Mouse (Mus musculus) granulocyte monocyte progenitor cell, adult 5-6 weeks (primary cell): ENCODE results near the gene Glod4. TPM values are rescaled to one million over a fixed set of nuclear protein-coding genes. Genes with fewer than 3 reads are reported as not detected.
A peak's percentile ranks its signal among the peaks of the same experiment; 100 is the strongest.

Experiments
- ATAC-seq: replicated peaks from 2 replicates; pipeline ENCODE4 v1.8.0; 2016; ENCODE audit warnings: mild to moderate bottlenecking, moderate TSS enrichment, inconsistent platforms; ENCODE audit not compliant: poor library complexity, severe bottlenecking
- total RNA-seq, 2 experiments: library from RNA; stranded (forward) in 1 of 2; stranded (reverse) in 1 of 2; fragments of 200-712, 200-1000 nt in 1 of 2; fragments of >200 nt in 1 of 2; fragmentation: Nextera tagmentation in 1 of 2; gene quantifications; 2 replicates each; pipeline ENCODE4 v1.2.3; 2014 to 2017

The Glod4 gene
- total RNA-seq (2014; fragmentation: Nextera tagmentation): 69.2 and 126 TPM in 2 replicates
- 302 and 358 TPM in 2 replicates for total RNA-seq (2017)

DNA sequence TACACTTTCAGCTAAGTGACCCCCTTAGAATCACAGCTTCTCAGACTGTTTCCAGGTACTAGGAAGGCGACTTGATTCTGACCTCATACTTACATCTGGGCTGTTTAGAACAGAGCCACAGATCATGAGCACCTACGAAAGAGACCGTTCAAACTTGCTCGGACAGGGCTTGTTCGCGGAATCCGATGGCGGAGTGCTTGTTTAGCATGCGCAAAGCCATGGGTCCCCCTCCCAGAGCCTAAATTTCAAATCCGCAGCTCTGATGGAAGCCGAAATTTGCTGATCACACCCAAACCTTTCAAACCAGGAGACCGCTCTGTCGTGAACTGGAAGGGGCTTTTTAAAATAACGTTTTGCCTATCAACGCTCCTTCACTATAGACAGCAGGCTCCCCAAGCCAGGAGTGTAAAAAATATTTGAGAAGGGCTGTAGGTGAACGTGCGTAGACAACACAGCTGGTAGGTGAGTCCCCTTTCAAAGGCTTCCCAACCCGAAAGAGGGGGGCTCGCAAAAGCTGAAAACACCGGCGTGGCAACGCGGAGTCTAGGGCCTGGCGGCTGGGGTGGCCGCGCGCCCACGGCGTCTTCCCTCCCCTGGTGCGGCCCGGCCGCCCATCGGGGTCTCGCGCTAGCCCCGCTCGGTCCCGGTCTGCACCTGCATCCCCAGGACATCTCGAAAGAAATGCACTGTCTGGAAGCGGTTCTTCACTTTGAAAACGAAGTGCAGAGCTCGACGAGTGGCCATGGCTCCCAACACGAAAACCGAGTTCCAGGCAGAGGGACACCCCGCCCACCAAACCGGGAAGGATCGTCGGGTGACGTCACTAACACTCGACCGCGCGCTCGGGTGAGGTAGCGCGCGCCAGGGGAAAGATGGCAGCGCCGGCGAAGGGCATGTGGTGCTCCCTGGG, at the start of gene Glod4, which contains the start of gene Mrm3:
Gene Glod4 (minus strand): TSS at position 825 of the 910 bp plus-strand sequence.
Gene Mrm3 (plus strand): TSS at position 815 of the 910 bp plus-strand sequence.
- peak; percentile 97 for ATAC-seq

DNA sequence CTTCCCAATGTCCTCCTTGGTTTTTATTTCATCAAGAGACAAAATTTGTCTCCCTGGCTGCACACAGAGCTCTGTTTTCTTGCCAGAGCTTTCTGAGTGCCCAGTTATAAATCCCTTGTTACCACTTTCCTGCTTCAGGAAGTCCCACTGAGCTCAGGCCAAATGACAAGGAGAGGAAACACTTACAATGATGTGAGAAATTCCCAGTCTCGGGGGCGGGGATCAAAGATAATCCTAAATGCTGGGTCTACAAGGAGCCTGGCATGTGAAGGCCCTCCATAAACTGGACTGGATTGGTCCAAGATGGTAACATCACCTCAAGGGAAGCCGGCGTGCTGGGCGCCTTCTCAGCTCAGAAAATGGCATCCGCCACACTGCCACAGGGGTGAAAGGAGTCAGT, 49.3 kb upstream of the Glod4 start:
- ATAC-seq: no peak

DNA sequence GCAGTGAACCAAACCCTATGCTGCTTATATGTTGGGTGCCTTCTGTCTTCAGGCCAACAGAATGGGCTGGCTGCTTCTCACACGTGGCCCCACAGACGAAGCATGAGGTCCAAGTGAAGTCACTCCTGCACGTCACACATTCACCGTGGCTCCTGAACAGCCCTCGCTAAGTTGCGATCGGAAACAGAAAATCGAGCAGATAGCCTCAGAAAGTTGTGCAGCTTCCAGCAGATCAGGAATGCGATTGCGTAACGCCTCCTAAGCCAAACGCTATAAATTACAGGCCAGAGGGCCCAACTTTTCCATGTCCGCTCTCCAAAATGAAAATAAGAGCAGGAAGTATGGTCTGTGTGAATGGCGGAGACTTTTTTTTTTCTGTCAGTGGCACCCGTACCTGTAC, 48.9 kb upstream of the Glod4 start:
- no peak for ATAC-seq

DNA sequence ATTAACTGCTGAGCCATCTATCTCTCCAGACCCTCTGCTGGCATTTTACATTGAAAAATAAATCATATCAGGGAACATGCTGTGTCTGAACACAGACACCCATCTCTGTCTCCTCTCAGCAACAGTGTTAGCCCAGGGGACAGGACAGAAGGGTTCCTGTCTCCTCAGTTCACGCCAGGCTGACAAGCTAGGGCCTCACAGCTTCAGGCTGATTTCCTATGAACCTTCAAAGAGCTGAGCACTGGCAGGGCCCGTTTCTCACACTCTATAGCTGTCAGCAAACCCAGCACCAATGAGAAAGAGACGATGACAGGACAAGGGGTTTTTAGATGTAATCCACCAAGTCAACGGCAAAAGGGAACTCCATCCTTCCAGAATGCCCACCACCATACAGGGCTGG, 48.4 kb upstream of the Glod4 start:
- no peak for ATAC-seq

DNA sequence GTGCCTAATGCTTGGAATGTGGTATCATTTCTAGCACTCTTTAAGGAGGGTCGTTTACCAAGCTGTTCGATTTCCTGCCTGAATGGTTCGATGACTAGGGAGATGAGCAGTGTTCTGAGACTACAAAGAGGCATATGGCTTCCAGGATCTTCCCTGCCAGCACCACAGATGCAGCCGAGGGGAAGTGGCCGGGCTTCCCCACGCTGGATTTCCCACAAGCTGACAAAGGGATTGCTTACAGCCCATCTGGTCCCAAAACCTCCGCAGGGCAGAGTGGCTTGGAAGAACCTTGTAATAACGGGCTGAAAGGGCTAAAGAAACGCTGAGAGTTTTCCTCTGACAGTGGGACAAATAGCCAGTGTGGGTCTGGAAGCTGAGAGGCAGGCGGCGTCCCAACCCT, 46.8 kb upstream of the Glod4 start:
- no peak for ATAC-seq

DNA sequence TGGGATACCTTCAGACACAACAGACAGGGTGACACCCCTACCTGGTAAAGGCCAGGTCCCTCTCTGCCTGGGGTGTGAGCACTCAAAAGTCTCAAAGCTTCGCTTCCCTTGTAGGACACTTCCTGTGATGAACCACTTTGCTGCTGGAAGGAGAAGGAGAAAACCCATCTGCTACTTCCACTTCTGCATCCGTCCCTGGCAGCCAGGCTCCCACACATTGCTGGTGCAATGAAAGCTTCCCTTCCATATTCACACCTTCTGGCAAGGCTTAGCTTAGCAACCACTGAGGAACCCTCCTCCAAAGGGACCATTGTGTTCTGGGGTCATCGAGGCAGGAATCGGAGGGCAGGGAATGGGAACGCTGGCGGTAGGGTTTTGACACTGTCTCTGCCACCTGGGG, 45.1 kb upstream of the Glod4 start:
- peak; percentile 86 for ATAC-seq

DNA sequence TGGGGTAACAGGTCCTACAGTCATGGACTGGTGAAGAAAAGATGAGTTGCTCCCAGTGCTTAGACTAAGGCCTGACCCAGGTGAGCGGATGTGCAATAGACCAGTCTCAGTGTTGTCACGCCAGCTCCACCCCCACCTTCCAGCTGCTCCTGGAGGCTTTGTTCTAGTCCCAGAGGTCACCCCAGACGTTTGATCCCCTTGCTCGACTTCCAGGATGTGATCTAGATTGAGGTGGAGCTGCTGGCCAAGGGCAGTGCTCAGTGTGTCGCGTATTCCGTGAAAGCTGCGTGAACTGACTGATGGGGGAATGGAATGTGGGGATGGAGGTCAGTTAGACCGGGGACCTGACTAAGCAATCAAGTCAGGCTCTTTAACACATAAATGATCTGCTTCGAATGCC, 43.8 kb upstream of the Glod4 start:
- ATAC-seq: no peak

DNA sequence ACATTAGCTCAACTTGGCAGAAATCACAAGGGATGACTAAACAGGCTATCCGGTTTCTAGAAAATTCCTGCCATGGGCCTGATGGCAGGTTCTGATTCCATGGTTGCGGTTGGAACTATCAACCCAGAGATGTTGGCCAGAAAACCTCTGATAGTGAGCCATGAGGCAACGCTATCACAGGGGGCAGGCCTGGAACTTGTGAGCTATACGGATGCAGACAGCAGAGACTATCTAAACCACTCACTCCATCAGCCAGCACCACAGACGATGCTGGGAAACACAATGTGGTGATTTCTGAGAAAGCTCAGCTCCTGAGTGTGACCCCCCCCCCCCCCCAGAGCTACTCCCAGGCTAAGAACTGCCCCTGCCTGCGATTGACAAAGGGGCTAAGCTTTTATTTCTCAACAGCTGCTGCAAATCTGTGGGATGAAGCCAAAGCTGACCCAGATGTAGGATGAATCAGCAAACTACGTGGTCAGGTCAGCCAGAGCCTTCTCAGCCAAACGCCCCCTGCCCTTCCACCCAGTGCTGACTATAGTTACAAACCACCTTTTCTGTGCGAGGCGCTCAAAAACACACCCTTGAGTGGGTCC, 43.1 kb upstream of the Glod4 start:
- ATAC-seq: no peak

DNA sequence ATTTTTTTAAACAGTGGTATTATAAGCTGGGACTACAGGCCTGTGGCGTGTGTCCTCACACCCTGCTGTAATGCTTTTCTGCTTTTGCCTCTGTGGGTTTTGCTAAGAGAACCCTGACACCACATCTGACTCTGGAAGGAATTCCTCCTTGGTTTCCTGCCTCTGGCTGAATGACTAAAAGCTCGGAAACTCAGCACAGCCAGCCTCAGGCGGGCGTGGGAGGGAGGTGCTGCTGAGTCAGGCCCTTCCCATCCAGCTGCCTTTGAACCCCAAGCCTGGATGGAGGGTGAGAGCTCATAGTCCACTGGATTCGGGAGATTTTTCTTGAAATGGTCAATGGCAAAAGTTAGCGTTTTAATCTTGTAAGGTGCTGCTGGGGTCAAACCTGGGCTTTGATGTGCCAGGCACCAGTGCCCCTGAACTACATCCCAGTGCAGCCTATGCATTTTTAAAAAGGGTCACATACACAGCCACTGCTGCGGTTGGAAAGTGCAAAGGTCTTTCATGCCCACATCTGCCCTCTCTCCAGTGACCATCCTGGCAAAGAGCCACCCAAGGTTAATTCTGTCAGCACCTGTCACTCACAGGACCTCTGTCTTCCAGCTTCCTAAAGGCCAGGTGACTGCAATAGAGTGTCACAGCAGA, 42.0 kb upstream of the Glod4 start:
- no peak for ATAC-seq

DNA sequence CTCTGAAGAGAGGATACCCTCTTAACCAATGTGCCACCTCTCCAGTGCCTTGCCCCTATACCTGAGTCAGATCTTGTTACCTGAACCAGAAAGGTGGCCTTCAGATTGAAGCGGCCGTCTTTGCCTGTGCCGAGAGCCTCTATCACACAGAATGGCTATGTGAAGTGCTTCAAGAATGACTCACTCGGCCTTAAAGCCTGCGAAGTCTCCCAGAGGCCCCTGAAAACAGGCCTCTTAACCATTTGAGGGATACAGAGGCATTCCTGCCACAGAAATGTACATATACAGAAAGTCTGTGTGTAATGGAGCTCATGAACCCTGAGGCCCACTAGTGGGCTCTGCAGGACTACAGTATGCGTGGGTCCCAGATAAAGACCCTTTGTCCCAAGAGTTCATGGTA, 40.3 kb upstream of the Glod4 start:
- no peak for ATAC-seq

DNA sequence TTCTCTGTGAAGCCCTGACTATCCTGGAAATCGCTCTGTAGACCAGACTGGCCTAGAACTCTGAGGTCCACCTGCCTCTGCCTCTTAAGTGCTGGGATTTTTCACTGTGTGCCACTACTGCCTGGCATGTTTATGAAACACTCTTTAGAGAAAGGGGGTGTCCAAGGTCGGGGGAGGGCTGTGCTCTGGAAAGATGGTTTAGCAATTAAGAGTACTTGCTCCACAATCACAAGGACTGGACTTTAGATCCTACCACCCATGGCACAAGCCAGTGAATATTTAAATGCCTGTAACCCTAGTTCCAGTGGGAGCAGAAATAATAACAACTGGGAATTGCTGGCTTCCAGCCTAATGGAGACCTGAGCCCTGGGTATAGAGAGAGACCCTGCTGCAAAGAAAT, 36.4 kb upstream of the Glod4 start:
- no peak for ATAC-seq

DNA sequence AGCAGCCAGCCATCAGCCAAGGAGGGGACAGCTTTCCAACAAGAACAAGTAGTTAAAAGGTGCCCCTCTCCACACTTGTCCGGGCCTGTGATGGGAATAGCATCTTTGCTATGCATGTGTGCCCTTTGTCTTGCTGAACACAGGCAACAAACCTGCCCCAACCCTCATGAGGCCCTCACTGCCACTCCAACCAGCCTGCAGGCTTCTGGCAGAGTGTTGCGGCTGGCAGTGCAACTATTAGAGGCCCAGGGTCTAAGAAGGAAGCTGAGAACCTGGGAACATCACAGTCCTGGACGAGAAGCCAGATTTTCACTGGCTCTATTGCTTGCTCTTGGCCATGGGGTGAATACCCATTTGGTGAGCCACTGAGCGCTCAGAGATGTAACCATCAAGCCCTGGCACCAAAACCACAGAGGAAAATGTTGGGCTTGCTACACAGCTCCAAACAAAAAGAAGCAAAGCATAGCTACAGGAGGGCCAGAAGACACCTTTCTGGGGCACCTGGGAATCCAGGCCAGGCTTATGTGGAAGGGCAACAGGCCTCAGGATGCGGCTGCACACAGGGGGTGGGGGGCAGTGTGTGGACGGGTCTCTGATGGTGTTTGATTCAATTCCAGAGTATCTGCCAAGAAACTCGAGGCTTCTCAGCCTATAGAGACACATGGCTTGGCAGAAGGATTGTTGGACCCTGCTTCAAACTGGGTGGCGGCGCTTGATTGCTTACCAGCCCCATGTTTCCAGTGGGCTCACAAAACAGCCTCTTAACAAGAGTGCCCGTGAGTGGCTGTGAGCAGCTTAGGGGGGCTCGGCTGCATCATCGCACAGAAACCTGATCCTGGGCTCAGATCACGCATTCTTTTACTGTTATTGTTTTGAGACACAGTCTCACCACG, 35.7 kb upstream of the Glod4 start:
- ATAC-seq: no peak

DNA sequence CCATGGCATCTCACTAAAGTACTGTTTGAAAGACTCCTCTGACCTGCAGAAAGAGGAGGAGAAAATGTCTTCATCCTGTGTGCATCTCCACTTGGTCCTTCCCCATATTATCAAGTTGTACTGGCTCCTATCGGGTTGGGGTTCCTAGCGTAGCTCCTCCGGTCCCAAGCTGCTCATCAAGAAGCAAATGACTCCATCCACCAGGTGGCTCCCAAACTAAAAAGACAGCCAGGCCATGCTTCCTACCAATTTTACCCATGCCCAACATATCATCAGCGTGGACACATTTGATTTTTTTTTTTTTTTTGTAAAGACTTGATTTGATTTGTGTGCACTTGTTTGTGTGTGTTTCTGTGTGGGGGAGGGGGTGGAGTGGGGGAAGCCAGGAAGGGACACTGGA, 28.9 kb upstream of the Glod4 start:
- no peak for ATAC-seq

DNA sequence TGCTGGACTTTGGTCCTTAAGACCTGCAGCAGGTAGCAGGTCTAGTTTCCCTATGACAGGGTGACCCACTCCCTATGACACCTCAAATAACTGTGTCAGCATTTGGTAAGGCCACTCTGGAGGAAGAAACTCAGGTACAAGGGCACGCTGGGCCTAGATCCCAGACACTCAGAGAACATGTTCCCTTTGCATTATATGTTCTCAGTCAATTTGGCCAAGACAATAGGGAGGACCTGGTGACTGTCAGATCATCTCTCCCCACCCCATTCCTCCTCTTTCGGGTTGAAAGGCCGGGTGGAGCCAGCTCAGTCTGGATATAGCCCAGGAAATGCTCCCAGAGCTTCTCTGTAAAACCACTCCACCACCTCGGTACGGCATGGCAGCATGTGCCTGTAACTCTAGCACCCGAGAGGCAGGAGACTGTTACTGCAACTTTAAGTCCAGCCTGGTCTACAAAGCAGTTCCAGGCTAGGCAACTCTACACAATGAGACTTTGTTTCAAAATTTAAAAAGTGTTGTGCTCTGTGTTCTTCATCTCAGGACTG, 25.1 kb upstream of the Glod4 start:
- no peak for ATAC-seq

DNA sequence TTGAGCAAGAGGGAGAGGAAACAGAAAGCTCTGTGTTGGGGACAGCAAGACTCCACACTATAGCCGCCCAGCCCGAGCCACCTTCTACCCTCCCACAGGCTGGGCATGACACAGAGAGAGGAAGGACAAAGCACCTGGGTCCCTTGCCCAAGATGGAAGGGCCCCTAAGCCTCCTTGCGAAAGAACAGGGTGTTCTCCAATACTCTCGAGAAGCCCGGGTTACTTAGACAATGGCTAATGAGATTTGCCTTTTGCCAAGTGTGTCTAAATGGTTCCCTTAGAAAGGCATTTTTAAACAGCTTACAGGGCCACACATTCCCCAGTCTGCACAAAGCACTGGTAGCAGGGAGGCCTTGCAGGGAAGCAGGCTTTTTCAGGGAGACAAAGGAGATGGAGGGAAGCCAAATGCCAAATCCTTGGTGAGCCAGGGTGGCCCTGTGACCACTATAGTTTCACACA, 24.5 kb upstream of the Glod4 start:
- ATAC-seq: peak; percentile 84

DNA sequence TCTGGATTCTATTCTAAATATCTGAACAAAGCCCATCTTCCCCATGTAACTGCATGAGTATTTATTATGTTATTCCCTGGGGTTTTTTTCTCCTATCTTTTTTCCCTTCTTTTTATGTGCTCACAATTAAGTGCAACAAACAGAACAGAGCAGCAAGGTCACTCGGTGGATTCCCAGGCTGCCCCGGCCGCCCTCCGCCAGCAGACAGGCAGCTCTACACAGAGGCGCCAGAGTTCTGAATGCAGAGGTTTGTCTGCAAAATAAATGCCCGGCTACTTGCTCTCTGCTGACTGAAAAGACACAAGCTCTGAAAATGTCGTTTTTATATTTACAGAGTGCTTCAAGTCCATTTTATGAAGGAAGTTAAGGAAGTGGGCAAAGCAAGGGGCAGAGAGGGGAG, 24.0 kb upstream of the Glod4 start:
- no peak for ATAC-seq

DNA sequence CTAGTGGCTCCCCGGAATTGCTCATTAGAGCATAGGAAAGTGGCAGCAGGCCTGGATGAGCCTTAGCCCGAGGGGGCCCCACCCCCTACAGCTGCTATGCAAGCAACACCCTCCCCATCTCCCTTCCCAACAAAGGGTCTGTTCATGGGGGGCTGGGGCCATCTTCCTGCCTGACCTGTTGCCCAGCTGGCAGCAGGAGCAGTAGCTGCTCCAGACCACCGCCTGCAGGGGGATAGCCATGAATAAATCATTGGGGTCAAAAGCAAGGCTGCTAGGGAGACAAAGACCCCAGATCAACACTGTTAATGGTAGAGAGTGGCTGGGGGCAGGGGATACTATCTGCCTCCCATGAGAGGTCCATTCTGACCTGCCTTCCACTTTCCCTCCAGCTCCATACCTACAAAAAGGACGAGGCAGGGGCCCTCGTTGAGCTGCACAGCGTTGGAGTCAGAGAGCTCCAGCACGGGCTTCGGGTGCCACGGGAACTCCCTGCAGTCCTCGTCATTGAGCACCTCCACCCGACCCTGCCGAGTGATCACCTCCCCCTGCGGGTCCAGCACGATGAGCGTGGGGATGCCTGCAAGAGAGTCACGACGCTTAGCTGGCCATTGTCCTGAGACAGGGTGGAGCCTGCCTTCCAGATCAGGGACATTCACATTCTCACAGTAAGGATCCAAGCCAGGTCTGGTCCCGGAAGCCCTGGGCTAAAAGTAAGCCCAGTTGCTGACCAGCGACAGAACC, 19.3 kb upstream of the Glod4 start:
- ATAC-seq: no peak

DNA sequence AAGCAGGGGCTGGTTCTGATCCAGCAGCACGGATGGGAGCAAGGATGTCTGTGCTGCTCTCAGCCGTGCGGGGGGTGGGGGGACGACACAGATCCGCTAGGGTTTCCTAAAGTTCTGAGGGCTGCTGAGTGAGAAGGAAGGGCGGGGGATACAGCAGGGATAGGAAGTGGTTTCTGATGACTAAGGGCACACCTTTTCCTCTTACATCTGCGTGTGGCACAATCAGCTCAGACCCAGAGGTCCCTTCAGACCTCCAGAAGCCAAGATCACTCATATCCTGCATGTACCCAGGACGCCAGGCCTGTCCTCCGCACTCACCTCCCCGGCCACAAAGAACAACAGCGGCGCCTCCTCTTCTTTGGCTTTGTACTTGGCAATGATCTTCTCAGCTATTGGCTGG, 17.7 kb upstream of the Glod4 start:
- ATAC-seq: peak; percentile 85
